Mouse (Mus musculus): ENCODE results near the gene Rps10.

GRCm38 (mm10) chr17:27658767-27659166, 22.3 kb upstream of the Rps10 start:
- TF ChIP-seq CTCF (IDR thresholded peaks at IDR 0.05; ENCODE audit: control insufficient read depth, insufficient read depth, insufficient read length) (no peak), USF1 (IDR thresholded peaks at IDR 0.05; ENCODE audit: low read depth) (no peak), FOSL1 (IDR thresholded peaks at IDR 0.05; ENCODE audit: insufficient read depth, low read length, poor library complexity, severe bottlenecking) (no peak), MAX (IDR thresholded peaks at IDR 0.05) (no peak), CEBPB (IDR thresholded peaks at IDR 0.05; ENCODE audit: low read depth) (no peak), MYOG (IDR thresholded peaks at IDR 0.05; ENCODE audit: control insufficient read depth, extremely low read depth, insufficient read length) (no peak), MYOD1 (IDR thresholded peaks at IDR 0.05; ENCODE audit: control insufficient read depth, insufficient read length, low read depth) (no peak)

All from C2C12 (cell line).